Mouse (Mus musculus) neural tube, embryonic 15.5 days (tissue): ENCODE results near the gene Znhit1. TPM values are rescaled to one million over a fixed set of nuclear protein-coding genes. Genes with fewer than 3 reads are reported as not detected.

Source experiments
- ATAC-seq: fragments of 200-750 bp; cut with Nextera tagmentation; 2 replicates; pipeline ENCODE4 v1.8.0; 2017; ENCODE audit warnings: mild to moderate bottlenecking, moderate TSS enrichment, moderate library complexity; ENCODE audit not compliant: low FRiP score
- H3K27ac ChIP-seq: fragments of 300-500 bp; sonication (generic); replicated peaks from 2 replicates; pipeline ENCODE4 v1.5.1; 2015; ENCODE audit warnings: mild to moderate bottlenecking, inconsistent platforms
- H3K27me3 ChIP-seq: fragments of 300-500 bp; sonication (generic); replicated peaks from 2 replicates; pipeline ENCODE4 v1.6.1; 2015; ENCODE audit warnings: inconsistent platforms
- H3K36me3 ChIP-seq: fragments of 300-500 bp; sonication (generic); 2 replicates; pipeline ENCODE4 v1.6.1; 2015; ENCODE audit warnings: inconsistent platforms
- H3K4me1 ChIP-seq: fragments of 300-500 bp; sonication (generic); 2 replicates; pipeline ENCODE4 v1.6.1; 2015; ENCODE audit warnings: inconsistent platforms
- H3K4me2 ChIP-seq: fragments of 300-500 bp; sonication (generic); 2 replicates; pipeline ENCODE4 v1.6.1; 2015; ENCODE audit warnings: inconsistent platforms, mild to moderate bottlenecking, moderate library complexity
- H3K4me3 ChIP-seq: fragments of 300-500 bp; sonication (generic); replicated peaks from 2 replicates; pipeline ENCODE4 v1.5.1; 2015; ENCODE audit warnings: mild to moderate bottlenecking, inconsistent platforms
- H3K9ac ChIP-seq: fragments of 300-500 bp; sonication (generic); replicated peaks from 2 replicates; pipeline ENCODE4 v1.6.1; 2015; ENCODE audit warnings: mild to moderate bottlenecking, inconsistent platforms
- H3K9me3 ChIP-seq: fragments of 300-500 bp; sonication (generic); replicated peaks from 2 replicates; pipeline ENCODE4 v1.6.1; 2016; ENCODE audit warnings: inconsistent platforms
- WGBS: fragments of 180-500 bp; shearing (Covaris S2); methylation state at CpG from one replicate; pipeline ENCODE4 v1.1.7; 2015; ENCODE audit warnings: mixed read lengths; 5-methylcytosine and 5-hydroxymethylcytosine counted together
- microRNA counts: library from miRNA; unstranded; fragments of <30 nt; microRNA quantifications from one replicate; lab custom pipeline; 2016
- microRNA-seq: library from miRNA; unstranded; fragments of <30 nt; microRNA quantifications from one replicate; pipeline ENCODE4, GENCODE M21; 2017
- polyA plus RNA-seq: library from polyadenylated mRNA; unstranded; fragments of >200 nt; fragmentation: Nextera tagmentation; extraction: Ambion mirVana; gene quantifications from 2 replicates; pipeline ENCODE4 v1.2.1, GENCODE M21; 2015

The Znhit1 gene
- polyA plus RNA-seq, 1 experiment from 2014 or later, result 137 TPM

DNA sequence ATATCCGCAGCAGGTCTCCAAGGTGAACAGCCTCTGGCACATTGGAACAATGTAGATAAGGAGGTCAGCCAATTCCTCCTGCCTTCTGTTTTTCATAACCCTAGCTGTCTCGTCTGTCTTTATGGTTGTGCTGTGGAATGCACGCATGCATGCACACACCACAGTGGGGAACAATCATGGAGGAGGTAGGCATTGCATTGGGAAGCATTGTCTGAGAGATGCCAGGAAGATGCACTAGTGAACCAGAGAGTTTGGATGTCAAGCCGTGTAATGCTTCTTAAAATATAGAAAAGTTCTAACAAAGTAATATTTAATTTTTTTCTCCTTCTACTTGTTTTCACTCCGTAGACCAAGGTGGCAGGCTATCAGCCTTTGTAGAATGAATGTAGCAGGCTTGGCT lies 54.9 kb downstream of the Znhit1 start:
- Histone ChIP-seq H3K4me3 (no peak overlapping the region), H3K27me3 (no peaks in the 10 kb centered on the region), H3K4me2 (no peak overlapping the region), H3K27ac (no peak overlapping the region), H3K9ac (no peak overlapping the region), H3K4me1 (peaks cover 4% of the 10 kb centered on the region; the same call in 1 of the 2 replicates), H3K9me3 (no peaks in the 10 kb centered on the region), H3K36me3 (no peaks in the 10 kb centered on the region)
- no peak for ATAC-seq
- 88% methylated on average over 5 of the region's 5 CpGs for WGBS

MicroRNAs encoded within 50 kb of the gene (microRNA counts, 519-probe panel; counts per million panel counts)
- not detected for microRNA mmu-miR-702 (lab: Ali Mortazavi, UCI)

Small RNA genes within 50 kb of the gene (microRNA-seq; reads per million reads assigned to microRNA genes)
- gene Mir702, result 47.1 reads per million, percentile 43 among the genes with 10 or more reads in this experiment

Other genes starting within 250 kb of the Znhit1 start
- gene Col26a1, start 104.8 kb downstream of the Znhit1 start, polyA plus RNA-seq, result 35.4 and 45.5 TPM in 2 replicates
- gene Ift22, start 79.9 kb downstream of the Znhit1 start, polyA plus RNA-seq, result 106 and 115 TPM in 2 replicates
- gene Fis1, start 34.7 kb downstream of the Znhit1 start, polyA plus RNA-seq, result 339 and 354 TPM in 2 replicates
- 0.67 and 1.0 TPM in 2 replicates for gene Cldn15, start 21.4 kb downstream of the Znhit1 start, polyA plus RNA-seq
- gene Plod3, start 1.0 kb downstream of the Znhit1 start, polyA plus RNA-seq, result 36.4 and 39.0 TPM in 2 replicates
- 12.3 and 14.0 TPM in 2 replicates for gene Vgf, start 38.4 kb upstream of the Znhit1 start, polyA plus RNA-seq
- gene Ap1s1, start 58.1 kb upstream of the Znhit1 start, polyA plus RNA-seq, result 209 and 222 TPM in 2 replicates
- 0.23 and 0.26 TPM in 2 replicates for gene Serpine1, start 84.2 kb upstream of the Znhit1 start, polyA plus RNA-seq
- gene Trim56, start 128.2 kb upstream of the Znhit1 start, polyA plus RNA-seq, result 2.4 and 5.4 TPM in 2 replicates
- 0.34 TPM in 1 of 2 replicates, not detected in the other for gene Muc3, start 161.3 kb upstream of the Znhit1 start, polyA plus RNA-seq
- gene Muc3a, start 224.4 kb upstream of the Znhit1 start, polyA plus RNA-seq, result 0.65 and 1.6 TPM in 2 replicates